Mouse (Mus musculus): ENCODE measurements around the gene Fbxw28. TPM values are rescaled to one million over a fixed set of nuclear protein-coding genes. Genes with fewer than 3 reads are reported as not detected.

The Fbxw28 gene
- not detected in 2 replicates for polyA plus RNA-seq (2012; ENCODE audit: low replicate concordance)

DNA sequence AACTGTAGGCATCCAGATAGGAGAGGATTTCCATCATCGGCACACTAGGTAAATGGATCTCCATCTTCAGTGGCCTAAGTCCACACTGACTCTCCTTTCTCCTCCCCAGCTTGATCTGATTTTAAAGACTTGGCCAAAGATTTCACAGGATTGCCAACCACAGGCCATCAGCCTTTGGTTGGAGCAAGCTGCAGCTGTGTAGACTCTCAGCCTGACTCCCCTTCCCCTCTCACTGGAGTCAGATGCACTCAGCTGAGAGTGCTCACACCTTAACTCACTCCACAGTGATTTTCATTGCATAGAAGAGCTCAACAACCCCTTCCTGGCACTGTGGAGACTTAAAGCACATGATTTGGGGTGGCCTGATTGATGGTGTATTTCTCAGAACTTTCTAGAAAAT is at the start of gene Fbxw28:
Fbxw28 (minus strand) TSS at position 101 of the 400 bp plus-strand sequence.

DNA sequence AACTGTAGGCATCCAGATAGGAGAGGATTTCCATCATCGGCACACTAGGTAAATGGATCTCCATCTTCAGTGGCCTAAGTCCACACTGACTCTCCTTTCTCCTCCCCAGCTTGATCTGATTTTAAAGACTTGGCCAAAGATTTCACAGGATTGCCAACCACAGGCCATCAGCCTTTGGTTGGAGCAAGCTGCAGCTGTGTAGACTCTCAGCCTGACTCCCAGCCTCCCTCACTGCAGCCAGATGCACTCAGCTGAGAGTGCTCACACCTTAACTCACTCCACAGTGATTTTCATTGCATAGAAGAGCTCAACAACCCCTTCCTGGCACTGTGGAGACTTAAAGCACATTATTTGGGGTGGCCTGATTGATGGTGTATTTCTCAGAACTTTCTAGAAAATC is 51.9 kb downstream of the Fbxw28 start, which contains the start of gene Fbxw14:
Fbxw14 (minus strand) TSS at position 101 of the 400 bp plus-strand sequence.

Other genes with a start within 250 kb of the Fbxw28 start
- gene Plxnb1, start 244.3 kb downstream of the Fbxw28 start, polyA plus RNA-seq (2012; ENCODE audit: low replicate concordance), result 0.17 and 0.63 TPM in 2 replicates
- gene Fbxw21, start 177.6 kb downstream of the Fbxw28 start, polyA plus RNA-seq (2012; ENCODE audit: low replicate concordance), result not detected in 2 replicates
- not detected in 2 replicates for gene Fbxw13, start 143.7 kb downstream of the Fbxw28 start, polyA plus RNA-seq (2012; ENCODE audit: low replicate concordance)
- not detected in 2 replicates for gene Fbxw20, start 104.9 kb downstream of the Fbxw28 start, polyA plus RNA-seq (2012; ENCODE audit: low replicate concordance)
- not detected in 2 replicates for gene Fbxw14, start 52.0 kb downstream of the Fbxw28 start, polyA plus RNA-seq (2012; ENCODE audit: low replicate concordance)
- not detected in 2 replicates for gene Fbxw22, start 64.6 kb upstream of the Fbxw28 start, polyA plus RNA-seq (2012; ENCODE audit: low replicate concordance)
- not detected in 2 replicates for gene Fbxw16, start 109.5 kb upstream of the Fbxw28 start, polyA plus RNA-seq (2012; ENCODE audit: low replicate concordance)
- 0.10 TPM in 1 of 2 replicates, not detected in the other for gene Fbxw19, start 156.2 kb upstream of the Fbxw28 start, polyA plus RNA-seq (2012; ENCODE audit: low replicate concordance)
- gene Fbxw15, start 228.6 kb upstream of the Fbxw28 start, polyA plus RNA-seq (2012; ENCODE audit: low replicate concordance), result not detected in 2 replicates

Measured in leukemia stem cell, adult 10-12 weeks (primary cell).